Mouse (Mus musculus) retina, embryonic 14.5 days (tissue): ENCODE measurements at regions not wholly inside any gene's neighbourhood (a gene's known extent, or its start where the extent isn't known, plus 50 kb on each side); places are given as distances from the start of the nearest gene placed in this dataset.

Source experiments
- DNase-seq: peaks from one replicate; pipeline ENCODE4 v3.0.0-alpha.2; 2015; ENCODE audit warnings: low spot score

DNA sequence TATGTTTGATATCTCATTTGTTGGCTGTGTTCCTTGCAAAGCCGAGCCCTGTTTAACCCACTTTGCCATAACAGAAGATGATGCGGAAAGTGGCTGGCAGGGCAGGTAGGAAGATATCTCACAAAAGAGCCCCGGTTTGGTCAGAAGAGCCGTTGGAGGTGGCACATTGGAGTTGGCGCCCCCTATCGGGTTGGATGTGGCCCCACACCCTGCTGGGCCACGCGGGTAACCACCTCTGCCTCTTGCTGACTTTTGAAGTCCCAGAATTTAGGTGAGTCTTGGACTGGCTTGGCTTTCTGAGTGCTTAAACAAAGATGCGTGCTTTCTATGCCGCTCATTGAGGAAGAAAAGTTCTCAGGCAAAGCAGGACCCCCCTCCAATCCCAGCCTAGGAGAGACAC, 56.1 kb downstream of the Gm4791 start:
- no peak for DNase-seq

DNA sequence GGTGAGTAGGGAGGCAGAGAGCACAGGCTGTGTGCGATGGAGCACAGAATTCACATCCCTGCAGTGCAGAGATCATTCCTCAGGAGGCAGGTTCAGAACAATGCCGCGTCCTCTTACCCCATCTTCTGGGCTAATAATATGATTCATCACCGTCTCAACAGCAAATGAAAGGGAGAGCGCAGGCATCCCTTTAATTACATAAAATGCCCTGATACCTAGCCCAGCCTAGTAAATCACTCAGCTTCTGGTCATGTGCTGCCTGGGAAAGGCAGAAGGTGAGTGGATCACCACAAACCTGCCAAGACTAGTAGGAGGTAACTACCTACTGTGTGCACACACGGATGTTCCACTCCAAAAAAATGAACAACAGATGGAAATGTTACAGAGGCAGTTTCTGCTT, 57.0 kb downstream of the Gm4791 start:
- no peak for DNase-seq

DNA sequence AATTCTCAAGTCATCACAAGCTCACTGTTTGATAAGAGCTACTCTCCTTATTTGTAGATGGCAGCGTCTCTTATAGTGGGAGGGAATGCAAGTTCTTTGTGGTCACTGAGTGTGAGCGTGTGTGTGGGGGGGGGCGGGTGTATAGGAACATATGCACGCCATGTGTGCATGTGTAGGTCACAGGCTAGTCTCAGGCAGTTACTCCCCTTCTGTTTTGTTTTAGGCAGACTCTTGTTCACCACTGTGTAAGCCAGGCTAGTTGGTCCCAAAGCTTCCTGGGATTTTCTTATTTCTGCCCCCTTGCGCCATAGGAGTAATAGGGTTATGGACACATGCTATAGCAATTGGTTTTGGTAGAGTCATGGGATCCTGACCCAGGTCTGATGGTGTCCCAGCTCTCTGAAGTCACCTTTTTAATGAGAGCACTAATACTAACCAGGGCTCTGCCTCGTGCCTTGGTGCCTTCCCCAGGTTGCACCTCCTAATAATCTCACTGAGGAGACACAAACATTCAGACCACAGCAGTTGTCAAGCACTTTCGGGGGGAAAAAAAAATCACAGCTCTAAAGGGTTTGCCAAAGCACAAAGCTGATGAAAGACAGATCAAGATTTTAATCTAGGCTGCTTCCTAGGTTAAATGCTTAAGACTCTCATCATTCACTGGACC, 60.9 kb downstream of the Gm4791 start:
- DNase-seq: no peak

DNA sequence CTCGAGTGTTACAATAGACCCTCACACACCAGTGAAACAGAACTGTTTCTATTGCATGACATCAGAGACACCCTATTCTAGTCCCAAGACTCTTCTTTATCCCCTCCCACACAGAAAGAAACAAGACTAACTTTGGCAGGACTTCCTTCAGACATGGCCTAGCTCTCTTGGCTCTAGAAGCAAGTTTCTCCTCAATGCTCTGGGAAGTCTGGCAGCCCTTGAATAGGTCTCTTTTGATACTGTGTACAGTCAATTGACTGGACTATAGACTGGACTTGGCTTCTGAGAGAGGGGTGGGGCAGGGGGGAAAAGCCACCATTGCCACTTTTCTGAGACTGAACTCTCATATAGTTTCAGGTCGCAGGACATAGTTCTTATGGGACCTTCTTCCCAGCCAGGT, 62.2 kb downstream of the Gm4791 start:
- no peak for DNase-seq

DNA sequence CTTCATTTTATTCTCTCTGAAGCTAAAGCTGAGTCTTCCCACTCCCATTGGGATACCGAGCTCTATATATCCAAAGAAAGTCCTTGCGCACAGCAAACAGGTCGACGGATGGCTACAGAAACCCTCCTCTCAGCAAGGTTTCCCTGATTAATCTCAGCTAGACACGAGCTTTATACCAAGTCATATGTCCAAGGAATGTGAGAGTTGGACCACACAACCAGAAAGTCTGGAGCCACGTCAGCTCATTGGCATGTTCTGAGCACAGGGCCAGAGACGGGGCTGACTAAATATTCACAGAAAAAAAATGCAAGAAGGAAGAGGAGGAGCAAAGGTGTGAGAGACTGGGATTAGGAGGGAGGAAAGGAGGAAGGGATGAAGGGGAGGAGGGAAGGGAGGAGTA, 64.0 kb downstream of the Gm4791 start:
- DNase-seq: no peak

- DNase-seq: no peak
Measured at GRCm38 (mm10) chr9:47063751-47064150, 65.2 kb downstream of the Gm4791 start.

- no peak for DNase-seq
Measured at GRCm38 (mm10) chr9:47064463-47065032, 66.0 kb downstream of the Gm4791 start.

DNA sequence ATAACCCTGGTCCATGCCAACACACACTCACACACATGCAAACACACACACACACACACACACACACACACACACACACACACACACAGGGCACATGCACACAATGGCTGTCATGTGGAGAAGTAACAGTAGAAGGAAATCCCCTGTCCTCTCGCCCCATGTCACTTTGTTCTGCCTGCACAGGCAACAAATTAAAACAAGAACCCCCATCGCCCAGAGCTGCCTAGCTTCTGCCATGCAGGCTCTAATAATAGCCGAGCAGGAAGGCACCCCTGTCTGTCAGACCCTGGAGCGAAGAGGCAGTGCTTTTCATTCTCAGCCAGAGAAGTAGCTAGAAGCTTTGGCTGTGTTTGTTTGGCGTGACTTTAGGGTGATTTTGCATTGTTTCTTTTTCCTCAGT, 70.9 kb downstream of the Gm4791 start:
- no peak for DNase-seq

GRCm38 (mm10) chr9:47070958-47071357, 72.4 kb downstream of the Gm4791 start:
- no peak for DNase-seq

DNA sequence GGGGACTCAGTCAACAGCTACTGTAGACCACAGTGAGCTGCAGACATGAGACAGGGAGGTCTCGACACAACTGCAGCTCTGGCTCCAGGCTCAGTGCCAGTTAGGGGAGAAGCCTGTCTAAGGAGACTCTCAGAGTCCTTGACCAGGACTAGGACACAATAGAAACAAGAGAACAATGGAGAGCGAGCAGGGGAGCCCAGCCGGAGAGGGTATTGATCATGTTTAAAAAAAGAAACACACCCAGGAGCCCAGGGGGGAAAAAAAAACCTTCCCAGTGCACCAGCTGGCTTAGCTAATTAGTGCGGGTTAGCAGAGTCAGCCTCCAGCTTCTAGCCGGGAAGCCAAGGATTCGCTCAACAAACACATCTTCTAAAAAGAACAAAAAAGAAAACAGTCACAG, 78.4 kb downstream of the Gm4791 start:
- peak; percentile 23 for DNase-seq

DNA sequence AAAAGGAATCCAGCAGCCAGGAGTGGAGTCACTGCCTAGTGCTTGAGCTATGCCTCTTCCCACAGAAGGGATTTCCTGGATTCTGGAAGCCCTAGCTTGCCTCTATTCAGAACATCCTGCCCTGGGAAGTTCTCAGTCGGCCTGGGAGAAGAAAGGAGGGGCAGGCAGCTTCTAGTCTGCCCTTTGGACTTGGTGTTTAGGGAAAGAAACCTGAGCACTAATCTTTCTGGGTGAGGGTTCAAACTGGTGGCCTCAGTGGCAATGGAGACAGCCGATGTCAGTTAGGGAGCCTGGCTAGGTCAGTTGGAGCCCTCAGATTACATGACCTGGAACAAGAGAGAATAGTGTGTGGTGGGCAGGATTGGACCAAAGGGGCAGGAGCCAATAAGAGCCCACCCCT, 78.9 kb downstream of the Gm4791 start:
- DNase-seq: no peak

DNA sequence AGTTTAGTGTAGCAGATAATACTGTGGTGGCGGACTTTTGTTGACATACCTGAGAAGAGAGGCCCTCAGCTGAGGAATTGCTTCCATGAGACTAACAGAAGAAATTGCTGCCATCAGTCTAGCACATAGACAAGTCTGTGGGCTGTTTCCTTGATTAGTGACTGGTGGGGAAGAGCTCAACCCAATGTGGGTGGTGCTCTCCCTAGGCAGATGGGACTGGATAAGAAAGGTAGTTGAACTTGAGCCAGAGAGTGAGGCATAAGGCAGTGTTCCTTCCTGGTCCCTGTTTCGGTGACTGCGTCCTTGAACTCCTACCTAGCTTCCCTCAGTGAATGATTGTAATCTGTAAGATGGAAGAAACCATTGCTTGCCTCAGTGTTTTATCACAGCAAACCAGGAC, 79.4 kb downstream of the Gm4791 start:
- no peak for DNase-seq

- no peak for DNase-seq
Measured at GRCm38 (mm10) chr9:47081407-47081806, 82.9 kb downstream of the Gm4791 start.

DNA sequence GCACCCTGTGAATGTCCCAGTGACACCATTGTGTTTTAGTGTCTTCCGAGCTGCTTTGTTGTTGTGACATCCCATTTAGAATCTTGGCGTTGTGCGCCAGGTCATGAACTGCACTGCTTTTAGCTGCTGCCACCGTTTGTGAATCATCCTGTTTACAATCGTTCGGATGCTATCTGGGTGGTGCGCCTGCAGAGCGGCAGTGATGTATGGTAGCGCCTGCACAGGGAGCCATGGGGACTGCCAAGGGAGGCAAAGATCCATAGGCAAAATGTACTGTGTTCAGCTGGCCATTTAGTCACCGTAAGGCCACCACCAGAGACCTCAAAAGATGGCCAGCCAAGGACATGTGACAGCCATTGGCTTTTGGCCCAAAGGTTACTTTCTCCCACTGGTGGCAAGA, 93.3 kb downstream of the Gm4791 start:
- DNase-seq: no peak

GRCm38 (mm10) chr9:47095656-47096055, 97.1 kb downstream of the Gm4791 start:
- DNase-seq: no peak

DNA sequence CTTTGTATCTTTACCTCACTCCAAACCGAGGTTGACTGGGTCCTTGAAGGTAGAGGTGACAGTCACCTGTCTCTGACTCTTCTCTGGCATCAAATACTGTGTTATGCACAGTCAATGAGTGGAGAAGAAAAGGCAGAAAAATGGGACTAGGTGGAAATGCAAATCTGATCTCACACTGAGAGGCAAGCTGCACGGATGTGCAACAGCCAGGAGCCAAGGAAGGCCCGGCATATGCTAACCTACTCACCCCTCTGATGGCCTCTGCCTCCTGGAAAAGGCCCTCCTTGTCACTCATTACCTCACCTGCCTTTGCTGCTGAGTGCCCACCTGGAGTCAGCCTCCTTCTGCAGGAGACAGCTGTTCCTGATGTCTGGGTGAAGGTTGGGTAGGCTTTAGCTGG, 104.8 kb downstream of the Gm4791 start:
- no peak for DNase-seq

GRCm38 (mm10) chr9:47103966-47104365, 105.4 kb downstream of the Gm4791 start:
- no peak for DNase-seq

- no peak for DNase-seq
Measured at GRCm38 (mm10) chr9:47108096-47108495, 109.6 kb downstream of the Gm4791 start.

- no peak for DNase-seq
Measured at GRCm38 (mm10) chr9:47119253-47119652, 120.7 kb downstream of the Gm4791 start.

DNA sequence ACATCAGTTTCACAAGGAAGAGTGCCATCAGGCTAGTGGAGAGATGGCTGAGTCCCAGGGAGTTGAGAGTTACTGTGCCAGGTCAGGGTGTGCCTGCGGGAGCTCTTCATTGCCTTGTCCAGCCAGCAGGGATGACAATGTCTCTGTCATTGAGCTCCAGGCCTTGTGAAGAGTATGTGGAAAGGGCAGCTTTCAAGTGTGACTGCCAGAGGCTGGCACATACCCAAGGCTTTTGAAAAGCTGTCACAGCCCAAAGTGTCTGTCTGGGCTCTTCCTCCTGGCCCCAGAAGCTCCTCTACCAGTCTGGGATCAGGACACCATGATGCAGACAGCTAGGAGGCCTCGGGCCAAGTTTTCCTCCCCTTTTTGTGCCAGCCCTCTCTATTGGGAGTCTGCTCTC, 124.6 kb downstream of the Gm4791 start:
- DNase-seq: no peak

DNA sequence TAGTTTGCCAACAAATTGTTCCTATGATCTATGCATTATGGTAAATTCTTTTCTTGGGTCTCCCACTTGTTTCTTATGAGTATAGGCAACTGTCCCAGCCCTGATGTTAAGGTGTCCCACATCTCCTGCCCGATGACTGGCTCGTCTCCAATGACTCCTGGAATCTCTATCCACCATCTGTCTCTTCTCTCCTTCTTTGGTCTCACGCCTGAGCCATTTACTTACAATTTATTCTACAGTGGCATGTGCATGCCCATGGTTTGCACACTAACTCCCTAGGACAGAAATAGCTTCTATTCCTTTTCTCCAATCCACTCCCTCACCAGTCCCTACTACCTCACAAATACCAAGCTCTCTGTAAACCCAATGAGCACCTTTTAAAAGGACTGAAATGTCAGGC, 127.0 kb downstream of the Gm4791 start:
- no peak for DNase-seq

DNA sequence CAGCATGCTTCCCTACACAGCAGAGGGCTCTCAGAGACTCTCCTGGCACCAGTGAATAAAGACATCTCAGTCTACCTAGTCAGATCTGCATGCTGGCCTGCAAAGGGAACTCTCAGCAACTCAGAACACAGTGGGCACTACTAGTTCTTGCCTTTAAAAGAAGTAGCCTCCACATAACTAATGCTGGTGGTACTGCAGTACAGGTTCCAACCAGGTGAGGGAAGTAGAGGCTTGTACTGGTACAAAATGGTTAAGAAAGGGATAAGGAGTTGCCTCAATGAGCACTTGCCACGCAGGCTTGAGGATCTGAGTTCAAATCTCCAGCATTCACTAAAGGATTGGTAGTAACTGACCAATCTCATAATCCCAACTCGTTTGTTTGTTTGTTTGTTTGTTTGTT, 127.7 kb downstream of the Gm4791 start:
- DNase-seq: peak; percentile 29

GRCm38 (mm10) chr9:47127756-47128424, 129.3 kb downstream of the Gm4791 start:
- no peak for DNase-seq

DNA sequence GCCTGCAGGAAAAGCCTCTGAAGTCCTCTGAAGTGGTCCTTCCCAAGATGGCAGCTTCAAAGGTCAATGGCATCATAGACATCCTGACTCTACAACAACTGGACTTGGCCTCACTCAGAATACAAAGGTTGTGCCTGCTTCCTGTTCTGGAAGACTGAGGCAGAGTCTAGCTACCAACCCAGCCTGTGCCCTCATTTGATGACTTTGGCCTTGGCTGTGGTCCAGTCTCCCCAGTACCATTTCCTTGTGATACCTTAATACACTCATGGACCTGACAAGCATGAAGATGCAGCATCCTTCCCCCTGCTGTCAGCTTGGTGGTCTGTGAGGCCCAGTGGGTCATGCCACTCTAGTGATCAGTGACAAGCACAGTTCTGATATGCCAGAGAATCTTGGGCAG, 130.6 kb downstream of the Gm4791 start:
- no peak for DNase-seq
